Mouse (Mus musculus): ENCODE data around the gene Tlx3. TPM values are rescaled to one million over a fixed set of nuclear protein-coding genes. Genes with fewer than 3 reads are reported as not detected.
A peak's percentile ranks its signal among the peaks of the same experiment; 100 is the strongest.

Tlx3 gene
- polyA plus RNA-seq, 1 experiment from 2014 or later, result not detected

- no peak overlapping the region for H3K4me2 ChIP-seq (replicated peaks; ENCODE audit: low read depth, low read length)
- H3K4me3 ChIP-seq (ENCODE audit: low read depth, low read length), result no peak overlapping the region
- H3K9ac ChIP-seq (replicated peaks; ENCODE audit: low read depth, low read length), result no peak overlapping the region
- no peaks in the 10 kb centered on the region for H3K9me3 ChIP-seq (ENCODE audit: control insufficient read depth, low read depth, low read length)
- H3K27ac ChIP-seq (ENCODE audit: low read length), result no peak overlapping the region
- no peak for ATAC-seq (ENCODE audit: insufficient number of reproducible peaks, insufficient read depth, low FRiP score, low read depth)
- no peaks in the 10 kb centered on the region for H3K27me3 ChIP-seq (ENCODE audit: control insufficient read depth, insufficient read depth, low read length)
- no peaks in the 10 kb centered on the region for H3K4me1 ChIP-seq (ENCODE audit: control insufficient read depth, insufficient read depth, low read length)
- no peaks in the 10 kb centered on the region for H3K36me3 ChIP-seq (ENCODE audit: control insufficient read depth, insufficient read depth, low read length)
- WGBS, result 59% methylated on average over 8 of the region's 8 CpGs
These were observed 14.1 kb upstream of the Tlx3 start for GRCm38 (mm10) chr11:33217384-33218079.

GRCm38 (mm10) chr11:33207411-33207810, 4.0 kb upstream of the Tlx3 start:
- Histone ChIP-seq H3K9me3 (ENCODE audit: control insufficient read depth, low read depth, low read length) (no peaks in the 10 kb centered on the region), H3K4me3 (ENCODE audit: low read depth, low read length) (no peak overlapping the region), H3K4me1 (ENCODE audit: control insufficient read depth, insufficient read depth, low read length) (peaks cover 3% of the 10 kb centered on the region; the same call in 1 of the 2 replicates), H3K36me3 (ENCODE audit: control insufficient read depth, insufficient read depth, low read length) (no peaks in the 10 kb centered on the region), H3K27me3 (ENCODE audit: control insufficient read depth, insufficient read depth, low read length) (peaks cover 41% of the 10 kb centered on the region), H3K9ac (replicated peaks; ENCODE audit: low read depth, low read length) (no peak overlapping the region), H3K27ac (ENCODE audit: low read length) (no peak overlapping the region), H3K4me2 (replicated peaks; ENCODE audit: low read depth, low read length) (no peak overlapping the region)
- ATAC-seq (ENCODE audit: insufficient number of reproducible peaks, insufficient read depth, low FRiP score, low read depth), result no peak
- WGBS, result 75% methylated on average over 2 of the region's 2 CpGs

- Histone ChIP-seq H3K9me3 (ENCODE audit: control insufficient read depth, low read depth, low read length) (no peaks in the 10 kb centered on the region), H3K4me2 (replicated peaks; ENCODE audit: low read depth, low read length) (no peak overlapping the region), H3K9ac (replicated peaks; ENCODE audit: low read depth, low read length) (no peak overlapping the region), H3K4me1 (ENCODE audit: control insufficient read depth, insufficient read depth, low read length) (peaks cover 17% of the 10 kb centered on the region), H3K36me3 (ENCODE audit: control insufficient read depth, insufficient read depth, low read length) (no peaks in the 10 kb centered on the region), H3K27ac (ENCODE audit: low read length) (no peak overlapping the region), H3K27me3 (ENCODE audit: control insufficient read depth, insufficient read depth, low read length) (peaks cover 65% of the 10 kb centered on the region), H3K4me3 (ENCODE audit: low read depth, low read length) (no peak overlapping the region)
- no peak for ATAC-seq (ENCODE audit: insufficient number of reproducible peaks, insufficient read depth, low FRiP score, low read depth)
- WGBS, result 10% methylated on average over 3 of the region's 3 CpGs
These were observed 1.6 kb upstream of the Tlx3 start for GRCm38 (mm10) chr11:33204966-33205365.

GRCm38 (mm10) chr11:33204329-33204705, 928 bp upstream of the Tlx3 start:
- no peak overlapping the region for H3K4me3 ChIP-seq (ENCODE audit: low read depth, low read length)
- no peak for ATAC-seq (ENCODE audit: insufficient number of reproducible peaks, insufficient read depth, low FRiP score, low read depth)
- no peaks in the 10 kb centered on the region for H3K9me3 ChIP-seq (ENCODE audit: control insufficient read depth, low read depth, low read length)
- peaks cover 17% of the 10 kb centered on the region for H3K4me1 ChIP-seq (ENCODE audit: control insufficient read depth, insufficient read depth, low read length)
- WGBS, result 1% methylated on average over 18 of the region's 18 CpGs
- H3K27ac ChIP-seq (ENCODE audit: low read length), result no peak overlapping the region
- no peak overlapping the region for H3K4me2 ChIP-seq (replicated peaks; ENCODE audit: low read depth, low read length)
- H3K27me3 ChIP-seq (ENCODE audit: control insufficient read depth, insufficient read depth, low read length), result peaks cover 65% of the 10 kb centered on the region
- H3K36me3 ChIP-seq (ENCODE audit: control insufficient read depth, insufficient read depth, low read length), result no peaks in the 10 kb centered on the region
- H3K9ac ChIP-seq (replicated peaks; ENCODE audit: low read depth, low read length), result no peak overlapping the region

GRCm38 (mm10) chr11:33202972-33203371, 417 bp downstream of the Tlx3 start:
- Histone ChIP-seq H3K4me3 (ENCODE audit: low read depth, low read length) (peak overlapping the region; percentile 27), H3K36me3 (ENCODE audit: control insufficient read depth, insufficient read depth, low read length) (no peaks in the 10 kb centered on the region), H3K4me2 (replicated peaks; ENCODE audit: low read depth, low read length) (peak overlapping the region; percentile 40), H3K9me3 (ENCODE audit: control insufficient read depth, low read depth, low read length) (no peaks in the 10 kb centered on the region), H3K9ac (replicated peaks; ENCODE audit: low read depth, low read length) (no peak overlapping the region), H3K4me1 (ENCODE audit: control insufficient read depth, insufficient read depth, low read length) (peaks cover 17% of the 10 kb centered on the region), H3K27ac (ENCODE audit: low read length) (no peak overlapping the region), H3K27me3 (ENCODE audit: control insufficient read depth, insufficient read depth, low read length) (peaks cover 78% of the 10 kb centered on the region)
- under 1% methylated on average over 42 of the region's 47 CpGs for WGBS
- 0 out of 2 replicates have a peak, but pooled peaks have one; percentile 1 for ATAC-seq (ENCODE audit: insufficient number of reproducible peaks, insufficient read depth, low FRiP score, low read depth)

- Histone ChIP-seq H3K9ac (replicated peaks; ENCODE audit: low read depth, low read length) (no peak overlapping the region), H3K27me3 (ENCODE audit: control insufficient read depth, insufficient read depth, low read length) (peaks cover 82% of the 10 kb centered on the region), H3K4me2 (replicated peaks; ENCODE audit: low read depth, low read length) (no peak overlapping the region), H3K4me1 (ENCODE audit: control insufficient read depth, insufficient read depth, low read length) (peaks cover 17% of the 10 kb centered on the region), H3K9me3 (ENCODE audit: control insufficient read depth, low read depth, low read length) (peaks cover 5% of the 10 kb centered on the region; the same call in 1 of the 2 replicates), H3K27ac (ENCODE audit: low read length) (no peak overlapping the region), H3K36me3 (ENCODE audit: control insufficient read depth, insufficient read depth, low read length) (no peaks in the 10 kb centered on the region), H3K4me3 (ENCODE audit: low read depth, low read length) (no peak overlapping the region)
- ATAC-seq (ENCODE audit: insufficient number of reproducible peaks, insufficient read depth, low FRiP score, low read depth), result no peak
- under 1% methylated on average over 37 of the region's 37 CpGs for WGBS
These were observed 1.1 kb downstream of the Tlx3 start for GRCm38 (mm10) chr11:33202296-33202695.

- peaks cover 17% of the 10 kb centered on the region for H3K4me1 ChIP-seq (ENCODE audit: control insufficient read depth, insufficient read depth, low read length)
- peaks cover 9% of the 10 kb centered on the region; the same call in 1 of the 2 replicates for H3K9me3 ChIP-seq (ENCODE audit: control insufficient read depth, low read depth, low read length)
- H3K9ac ChIP-seq (replicated peaks; ENCODE audit: low read depth, low read length), result no peak overlapping the region
- ATAC-seq (ENCODE audit: insufficient number of reproducible peaks, insufficient read depth, low FRiP score, low read depth), result no peak
- H3K4me3 ChIP-seq (ENCODE audit: low read depth, low read length), result peak overlapping the region; percentile 25
- no peaks in the 10 kb centered on the region for H3K36me3 ChIP-seq (ENCODE audit: control insufficient read depth, insufficient read depth, low read length)
- H3K4me2 ChIP-seq (replicated peaks; ENCODE audit: low read depth, low read length), result peak overlapping the region; percentile 43
- 2% methylated on average over 19 of the region's 19 CpGs for WGBS
- peaks cover 88% of the 10 kb centered on the region for H3K27me3 ChIP-seq (ENCODE audit: control insufficient read depth, insufficient read depth, low read length)
- no peak overlapping the region for H3K27ac ChIP-seq (ENCODE audit: low read length)
These were observed 1.8 kb downstream of the Tlx3 start for GRCm38 (mm10) chr11:33201626-33202010.

GRCm38 (mm10) chr11:33200764-33201625, 2.4 kb downstream of the Tlx3 start:
- Histone ChIP-seq H3K9me3 (ENCODE audit: control insufficient read depth, low read depth, low read length) (peaks cover 9% of the 10 kb centered on the region; the same call in 1 of the 2 replicates), H3K27me3 (ENCODE audit: control insufficient read depth, insufficient read depth, low read length) (peaks cover 90% of the 10 kb centered on the region), H3K36me3 (ENCODE audit: control insufficient read depth, insufficient read depth, low read length) (no peaks in the 10 kb centered on the region), H3K27ac (ENCODE audit: low read length) (no peak overlapping the region), H3K4me2 (replicated peaks; ENCODE audit: low read depth, low read length) (peak overlapping the region; percentile 43), H3K4me1 (ENCODE audit: control insufficient read depth, insufficient read depth, low read length) (peaks cover 17% of the 10 kb centered on the region), H3K9ac (replicated peaks; ENCODE audit: low read depth, low read length) (no peak overlapping the region), H3K4me3 (ENCODE audit: low read depth, low read length) (peak overlapping the region; percentile 25)
- under 1% methylated on average over 70 of the region's 76 CpGs for WGBS
- peak; percentile 30; the same call in 1 of the 2 replicates for ATAC-seq (ENCODE audit: insufficient number of reproducible peaks, insufficient read depth, low FRiP score, low read depth)

All from stomach, embryonic 14.5 days (tissue).